Mouse (Mus musculus) embryonic facial prominence, embryonic 14.5 days (tissue): Measurements from ENCODE around the gene 4930556J24Rik. TPM values are rescaled to one million over a fixed set of nuclear protein-coding genes. Genes with fewer than 3 reads are reported as not detected.
"Not testable (repeated sequence)": the region's sequence is repeated elsewhere in the genome, so short reads cannot be mapped to it uniquely, and the experiment has no call there.

Experiments
- ATAC-seq: fragments of 200-750 bp; cut with Nextera tagmentation; 2 replicates; pipeline ENCODE4 v1.8.0; 2017; ENCODE audit warnings: low read depth, moderate number of reproducible peaks, moderate TSS enrichment
- DNase-seq: peaks from one replicate; pipeline ENCODE4 v3.0.0-alpha.2; 2015; ENCODE audit warnings: low spot score
- H3K27ac ChIP-seq: fragments of 300-500 bp; sonication (generic); replicated peaks from 2 replicates; pipeline ENCODE4 v1.5.1; 2014; ENCODE audit warnings: low read depth, mild to moderate bottlenecking, low read length, moderate library complexity
- H3K27me3 ChIP-seq: fragments of 300-500 bp; sonication (generic); replicated peaks from 2 replicates; pipeline ENCODE4 v1.6.1; 2014; ENCODE audit warnings: low read length; ENCODE audit not compliant: control insufficient read depth, insufficient read depth
- H3K36me3 ChIP-seq: fragments of 300-500 bp; sonication (generic); 2 replicates; pipeline ENCODE4 v1.6.1; 2014; ENCODE audit warnings: low read length, mixed read lengths; ENCODE audit not compliant: control insufficient read depth, insufficient read depth
- H3K4me1 ChIP-seq: fragments of 300-500 bp; sonication (generic); 2 replicates; pipeline ENCODE4 v1.6.1; 2014; ENCODE audit warnings: antibody characterized with exemption, low read length; ENCODE audit not compliant: control insufficient read depth, insufficient read depth
- H3K4me2 ChIP-seq: fragments of 300-500 bp; sonication (generic); 2 replicates; pipeline ENCODE4 v1.6.1; 2014; ENCODE audit warnings: low read depth, mild to moderate bottlenecking, low read length, moderate library complexity, mixed read lengths
- H3K4me3 ChIP-seq: fragments of 300-500 bp; sonication (generic); 2 replicates; pipeline ENCODE4 v1.5.1; 2014; ENCODE audit warnings: low read depth, mild to moderate bottlenecking, low read length
- H3K9ac ChIP-seq: fragments of 300-500 bp; sonication (generic); 2 replicates; pipeline ENCODE4 v1.6.1; 2014; ENCODE audit warnings: low read depth, mild to moderate bottlenecking, low read length, moderate library complexity, mixed read lengths
- H3K9me3 ChIP-seq: fragments of 300-500 bp; sonication (generic); 2 replicates; pipeline ENCODE4 v1.6.1; 2016; ENCODE audit warnings: low read length; ENCODE audit not compliant: control insufficient read depth
- WGBS: fragments of 180-500 bp; shearing (Covaris S2); extraction: QIAGEN DNeasy Blood & Tissue Kit; methylation state at CpG from one replicate; pipeline ENCODE4 v1.1.7; 2014; 5-methylcytosine and 5-hydroxymethylcytosine counted together
- polyA plus RNA-seq: library from polyadenylated mRNA; unstranded; fragments of >200 nt; fragmentation: Nextera tagmentation; extraction: Ambion mirVana; gene quantifications from 2 replicates; pipeline ENCODE4 v1.2.1, GENCODE M21; 2014

Gene 4930556J24Rik
- polyA plus RNA-seq, 1 experiment from 2014 or later: not detected

DNA sequence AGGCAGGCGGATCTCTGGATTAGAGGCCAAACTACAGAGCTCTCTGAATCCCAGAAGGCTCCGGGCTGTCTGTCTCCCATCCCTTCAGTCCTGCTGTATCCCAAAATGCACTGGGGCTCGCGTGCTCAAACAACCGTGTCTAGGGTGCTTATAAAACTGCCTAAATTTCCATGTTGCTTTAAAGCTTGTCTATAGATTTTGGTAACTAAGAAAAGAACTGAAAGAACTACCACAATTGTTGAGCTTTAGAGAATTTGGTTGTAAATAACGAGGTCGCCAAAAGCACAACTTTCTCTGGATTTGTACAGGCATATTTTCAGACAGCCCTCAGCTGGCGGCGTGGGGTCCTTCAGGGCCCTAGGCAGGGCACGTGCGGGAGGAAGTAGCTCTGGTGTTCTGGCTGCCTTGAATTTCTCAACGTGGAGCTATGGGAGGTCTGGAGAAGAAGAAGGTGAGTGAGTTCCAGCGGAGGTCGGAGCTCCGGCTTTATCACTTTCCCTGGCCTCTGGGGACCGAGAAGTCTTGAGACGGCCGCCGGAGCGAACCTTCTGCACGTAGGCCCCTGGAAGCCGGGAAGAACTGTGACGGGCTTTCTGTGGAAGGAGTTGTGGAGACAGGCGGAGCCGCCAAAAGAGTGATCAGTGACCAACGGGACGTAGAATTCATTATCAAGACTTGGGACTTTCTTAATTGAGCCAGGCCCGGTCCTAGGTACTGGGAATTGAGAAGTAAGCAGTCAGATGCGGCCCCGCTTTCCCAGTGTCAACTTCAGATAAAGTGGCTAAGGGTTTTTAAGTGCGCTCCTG is 12.8 kb downstream of the 4930556J24Rik start, which contains the start of gene Pes1:
Pes1 (plus strand) TSS at position 366 of the 806 bp plus-strand sequence.
- peaks cover 4% of the 10 kb centered on the region; the same call in 1 of the 2 replicates for H3K4me1 ChIP-seq
- peak within 1 kb of the TSS; percentile 69 for H3K27ac ChIP-seq
- ATAC-seq (peak; percentile 96), DNase-seq (peak; percentile 95)
- no peaks in the 10 kb centered on the region for H3K9me3 ChIP-seq
- no peaks in the 10 kb centered on the region for H3K27me3 ChIP-seq
- H3K4me3 ChIP-seq: peak within 1 kb of the TSS; percentile 68
- WGBS: under 1% methylated on average over 31 of the region's 31 CpGs
- H3K4me2 ChIP-seq: peak within 1 kb of the TSS; percentile 88
- peak within 1 kb of the TSS; percentile 79 for H3K9ac ChIP-seq
- peaks cover 18% of the 10 kb centered on the region for H3K36me3 ChIP-seq

DNA sequence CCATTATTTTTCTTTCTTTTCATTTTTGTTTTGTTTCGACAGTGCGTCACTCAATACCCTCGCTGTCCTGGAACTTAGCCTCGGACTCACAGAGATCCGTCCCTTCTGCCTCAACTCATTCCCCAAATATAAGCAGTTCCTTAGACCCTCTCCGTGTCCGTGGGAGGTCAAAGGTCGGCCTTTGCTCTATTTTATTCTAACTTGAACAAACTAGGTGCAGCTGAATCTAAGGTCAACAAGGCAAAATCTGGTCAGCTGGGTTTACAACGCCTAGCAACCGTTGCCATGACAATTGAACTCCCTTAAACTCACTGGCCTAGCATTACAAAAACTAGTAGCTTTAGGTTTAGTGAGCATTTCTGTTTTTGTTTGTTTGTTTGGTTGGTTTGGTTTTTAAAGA is 13.4 kb downstream of the 4930556J24Rik start:
- Histone ChIP-seq H3K4me2 (peak overlapping the region; percentile 88), H3K4me1 (peaks cover 4% of the 10 kb centered on the region; the same call in 1 of the 2 replicates), H3K36me3 (peaks cover 12% of the 10 kb centered on the region; the same call in 1 of the 2 replicates), H3K27ac (peak overlapping the region; percentile 69; the same call in 1 of the 2 replicates), H3K9ac (peak overlapping the region; percentile 79), H3K9me3 (no peaks in the 10 kb centered on the region), H3K4me3 (peak overlapping the region; percentile 68), H3K27me3 (no peaks in the 10 kb centered on the region)
- WGBS: 80% methylated on average over 10 of the region's 10 CpGs
- DNase-seq: no peak
- no peak for ATAC-seq

DNA sequence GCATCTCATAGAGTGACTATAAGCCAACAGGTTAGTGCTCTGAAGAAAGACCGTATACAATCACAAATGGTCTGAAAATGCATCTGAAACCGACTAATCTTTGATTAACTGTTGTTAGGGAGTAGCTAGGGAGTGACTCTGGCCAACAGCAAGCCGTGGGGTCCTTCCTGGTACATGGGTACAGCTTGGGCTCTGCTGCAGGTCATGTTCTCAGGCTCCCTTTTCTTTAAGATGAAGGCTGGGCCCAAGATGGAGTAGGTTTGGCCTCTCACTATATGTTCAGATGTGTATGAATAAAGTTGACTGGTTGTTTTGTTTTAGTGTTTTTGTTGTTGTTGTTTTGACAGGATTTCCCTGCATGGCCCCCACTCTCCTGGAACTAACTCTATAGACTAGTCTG is 14.8 kb downstream of the 4930556J24Rik start:
- H3K27ac ChIP-seq: no peak overlapping the region
- 56% methylated on average over 3 of the region's 3 CpGs for WGBS
- H3K4me1 ChIP-seq: peaks cover 4% of the 10 kb centered on the region; the same call in 1 of the 2 replicates
- no peaks in the 10 kb centered on the region for H3K9me3 ChIP-seq
- no peak overlapping the region for H3K4me3 ChIP-seq
- H3K36me3 ChIP-seq: peaks cover 4% of the 10 kb centered on the region; the same call in 1 of the 2 replicates
- H3K27me3 ChIP-seq: no peaks in the 10 kb centered on the region
- no peak overlapping the region for H3K4me2 ChIP-seq
- H3K9ac ChIP-seq: no peak overlapping the region
- ATAC-seq: no peak
- no peak for DNase-seq

DNA sequence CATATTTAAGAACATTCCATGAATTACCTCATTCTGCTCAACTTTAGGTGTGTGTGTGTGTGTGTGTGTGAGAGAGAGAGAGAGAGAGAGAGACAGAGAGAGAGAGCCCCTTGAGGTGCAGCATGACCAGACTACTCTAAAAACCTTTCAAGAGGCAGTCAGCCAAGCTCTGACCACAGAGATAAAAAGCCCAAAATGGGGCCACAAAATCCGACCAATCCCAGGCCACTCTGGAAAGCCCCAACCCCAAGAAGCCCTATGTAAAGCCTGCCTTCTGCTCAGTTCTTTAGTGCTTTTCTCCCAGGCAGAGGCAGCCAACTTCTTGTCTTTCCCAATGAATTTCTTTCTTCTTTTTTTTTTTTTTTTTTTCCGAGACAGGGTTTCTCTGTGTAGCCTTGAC is 15.7 kb downstream of the 4930556J24Rik start:
- H3K4me1 ChIP-seq: peaks cover 4% of the 10 kb centered on the region; the same call in 1 of the 2 replicates
- no peak for ATAC-seq
- 29% methylated on average over 1 of the region's 2 CpGs for WGBS
- no peaks in the 10 kb centered on the region for H3K36me3 ChIP-seq
- DNase-seq: no peak
- no peaks in the 10 kb centered on the region for H3K9me3 ChIP-seq
- H3K4me3 ChIP-seq: no peak overlapping the region
- no peak overlapping the region for H3K27ac ChIP-seq
- no peak overlapping the region for H3K9ac ChIP-seq
- H3K4me2 ChIP-seq: no peak overlapping the region
- no peaks in the 10 kb centered on the region for H3K27me3 ChIP-seq

DNA sequence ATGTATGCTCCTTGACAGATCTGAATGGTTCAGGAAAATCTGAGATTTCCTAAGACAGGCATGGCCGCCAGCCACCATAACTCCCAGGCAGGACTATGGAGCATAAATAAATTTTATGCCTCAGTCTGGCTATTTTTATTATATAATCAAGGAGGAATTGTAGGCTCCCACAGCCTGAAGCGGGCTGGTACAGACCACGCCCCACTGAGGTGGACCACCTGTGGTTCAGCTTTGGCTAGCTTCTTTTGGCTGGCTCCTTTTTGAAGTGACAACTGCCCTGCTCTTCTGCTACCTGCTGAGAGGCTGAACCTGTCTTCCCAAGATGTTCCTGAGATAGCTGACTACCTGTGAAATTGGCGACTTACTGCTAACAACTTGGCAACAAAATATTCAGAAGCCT is 21.2 kb downstream of the 4930556J24Rik start:
- not testable (repeated sequence) for DNase-seq, H3K4me1 ChIP-seq, ATAC-seq, H3K9me3 ChIP-seq, H3K27ac ChIP-seq, H3K27me3 ChIP-seq, H3K4me2 ChIP-seq, H3K36me3 ChIP-seq, H3K4me3 ChIP-seq, H3K9ac ChIP-seq
- 70% methylated on average over 4 of the region's 4 CpGs for WGBS

DNA sequence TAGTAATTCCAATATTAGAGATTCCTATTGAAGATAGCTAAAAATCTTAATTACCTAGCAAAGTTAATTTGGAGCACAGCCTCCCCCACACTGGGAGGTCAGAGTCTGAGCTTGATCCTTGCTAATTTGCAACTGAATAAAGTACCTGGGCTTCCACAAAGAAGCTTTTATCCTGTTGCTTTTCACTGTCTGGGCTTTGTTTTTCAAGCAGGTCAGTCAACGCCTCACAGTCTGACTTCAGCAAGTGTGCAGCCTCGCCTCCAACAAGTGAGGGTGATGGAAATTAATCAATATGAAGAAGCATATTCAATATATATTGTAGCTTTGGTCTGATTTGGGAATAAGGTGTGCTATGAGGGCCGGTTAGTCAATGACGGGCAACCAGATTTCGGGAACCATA is 21.7 kb downstream of the 4930556J24Rik start:
- not testable (repeated sequence) for H3K4me1 ChIP-seq, H3K9ac ChIP-seq, H3K4me2 ChIP-seq, H3K9me3 ChIP-seq, H3K27ac ChIP-seq, H3K27me3 ChIP-seq, H3K36me3 ChIP-seq, ATAC-seq, H3K4me3 ChIP-seq, DNase-seq
- 83% methylated on average over 5 of the region's 5 CpGs for WGBS

DNA sequence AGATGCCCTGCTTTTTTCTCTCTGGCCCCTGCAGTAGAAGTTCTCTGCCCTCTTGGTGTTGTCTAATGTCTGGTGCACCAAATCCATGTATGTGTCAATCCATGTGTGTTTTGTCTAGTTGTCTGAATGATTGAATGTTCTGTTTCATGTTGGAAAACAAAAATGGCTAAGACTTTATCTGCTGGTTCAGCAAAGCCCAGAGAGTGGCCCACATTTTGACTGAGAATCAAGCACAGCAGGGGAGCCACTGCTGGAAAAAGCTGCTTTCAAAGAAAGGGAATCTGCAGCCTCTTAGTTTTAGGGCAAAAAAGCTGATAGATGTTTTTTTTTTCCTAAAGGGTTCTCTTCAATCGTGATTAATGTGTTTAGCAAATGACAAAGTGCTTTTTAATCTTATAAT is 30.2 kb downstream of the 4930556J24Rik start:
- no peaks in the 10 kb centered on the region for H3K27me3 ChIP-seq
- H3K9ac ChIP-seq: no peak overlapping the region
- H3K4me3 ChIP-seq: no peak overlapping the region
- WGBS: 7% methylated on average over 1 of the region's 1 CpGs
- H3K4me1 ChIP-seq: no peaks in the 10 kb centered on the region
- no peaks in the 10 kb centered on the region for H3K36me3 ChIP-seq
- no peaks in the 10 kb centered on the region for H3K9me3 ChIP-seq
- no peak overlapping the region for H3K4me2 ChIP-seq
- H3K27ac ChIP-seq: no peak overlapping the region
- DNase-seq (no peak), ATAC-seq (no peak)

DNA sequence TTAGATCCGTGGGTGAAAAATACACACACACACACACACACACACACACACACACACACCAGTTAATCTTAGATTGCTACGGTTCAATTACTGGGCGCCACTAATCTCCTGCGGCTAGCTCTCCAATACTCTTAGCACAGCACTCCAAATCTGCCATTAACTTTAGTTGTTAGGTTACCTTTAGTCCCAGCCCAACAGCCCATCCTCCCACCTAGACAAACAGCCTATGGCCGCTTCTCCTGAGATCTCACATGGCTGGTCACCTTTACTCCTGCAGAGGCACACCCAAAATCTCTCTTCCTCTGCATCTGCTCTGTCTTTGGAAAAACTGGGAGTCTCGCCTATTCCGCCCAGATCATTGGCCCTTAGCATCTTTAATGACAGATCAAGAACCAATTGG is 35.2 kb downstream of the 4930556J24Rik start:
- H3K4me2 ChIP-seq: no peak overlapping the region
- no peaks in the 10 kb centered on the region for H3K27me3 ChIP-seq
- H3K4me3 ChIP-seq: no peak overlapping the region
- no peak overlapping the region for H3K9ac ChIP-seq
- no peaks in the 10 kb centered on the region for H3K4me1 ChIP-seq
- H3K36me3 ChIP-seq: no peaks in the 10 kb centered on the region
- ATAC-seq (no peak), DNase-seq (no peak)
- no peaks in the 10 kb centered on the region for H3K9me3 ChIP-seq
- no peak overlapping the region for H3K27ac ChIP-seq
- WGBS: 82% methylated on average over 7 of the region's 7 CpGs
